Mouse (Mus musculus) frontal cortex, postnatal 14 days (tissue): Measurements from ENCODE around the gene Lgr6.

ENCODE experiments used
- DNase-seq, 2 experiments: peaks; one replicate each; pipeline ENCODE4 v3.0.0; 2022; ENCODE audit warnings: low spot score in 2 of 2

Lgr6 gene

GRCm38 (mm10) chr1:134960634-134961033 lies 144.4 kb downstream of the Lgr6 start:
- no peak for DNase-seq

- peak; percentile 94 to 98 for DNase-seq
Observed at GRCm38 (mm10) chr1:134955637-134956176, 149.4 kb downstream of the Lgr6 start, which contains the start of gene Ppp1r12b. Gene Ppp1r12b (minus strand): TSS chr1:134955942.

- DNase-seq, result no peak
Observed at GRCm38 (mm10) chr1:134955050-134955636, 149.9 kb downstream of the Lgr6 start.

- no peak for DNase-seq
Observed at GRCm38 (mm10) chr1:134949946-134950345, 155.1 kb downstream of the Lgr6 start.

GRCm38 (mm10) chr1:134947590-134947989 lies 157.5 kb downstream of the Lgr6 start:
- DNase-seq, result no peak

- DNase-seq, result no peak
Observed at GRCm38 (mm10) chr1:134942898-134943297, 162.2 kb downstream of the Lgr6 start.

- DNase-seq, result no peak
Observed at GRCm38 (mm10) chr1:134940863-134941262, 164.2 kb downstream of the Lgr6 start.

- no peak for DNase-seq
Observed at GRCm38 (mm10) chr1:134938233-134938632, 166.8 kb downstream of the Lgr6 start.

GRCm38 (mm10) chr1:134936335-134936734 lies 168.7 kb downstream of the Lgr6 start:
- no peak for DNase-seq
